Mouse (Mus musculus) erythroid progenitor cell, adult 5-6 weeks (primary cell): ENCODE measurements around the gene Eef2. TPM values are rescaled to one million over a fixed set of nuclear protein-coding genes. Genes with fewer than 3 reads are reported as not detected.
"Not testable (repeated sequence)": the region's sequence is repeated elsewhere in the genome, so short reads cannot be mapped to it uniquely, and the experiment has no call there.

ENCODE experiments used
- ATAC-seq: replicated peaks from 2 replicates; pipeline ENCODE4 v1.8.0; 2016; ENCODE audit warnings: moderate number of reproducible peaks, mild to moderate bottlenecking, moderate TSS enrichment, inconsistent platforms; ENCODE audit not compliant: poor library complexity, low FRiP score, severe bottlenecking
- total RNA-seq, 2 experiments: library from RNA; stranded (forward) in 1 of 2; stranded (reverse) in 1 of 2; fragments of 150-400 nt in 1 of 2; fragments of 186-747, 209-891 nt in 1 of 2; gene quantifications; 2 replicates each; pipeline versions ENCODE4 v1.2.3 to v1.2.4; 2015 to 2017; ENCODE audit warnings: low replicate concordance in 2 of 2

The Eef2 gene
- total RNA-seq, 2 experiments from 2014 or later: 267 to 399 TPM

DNA sequence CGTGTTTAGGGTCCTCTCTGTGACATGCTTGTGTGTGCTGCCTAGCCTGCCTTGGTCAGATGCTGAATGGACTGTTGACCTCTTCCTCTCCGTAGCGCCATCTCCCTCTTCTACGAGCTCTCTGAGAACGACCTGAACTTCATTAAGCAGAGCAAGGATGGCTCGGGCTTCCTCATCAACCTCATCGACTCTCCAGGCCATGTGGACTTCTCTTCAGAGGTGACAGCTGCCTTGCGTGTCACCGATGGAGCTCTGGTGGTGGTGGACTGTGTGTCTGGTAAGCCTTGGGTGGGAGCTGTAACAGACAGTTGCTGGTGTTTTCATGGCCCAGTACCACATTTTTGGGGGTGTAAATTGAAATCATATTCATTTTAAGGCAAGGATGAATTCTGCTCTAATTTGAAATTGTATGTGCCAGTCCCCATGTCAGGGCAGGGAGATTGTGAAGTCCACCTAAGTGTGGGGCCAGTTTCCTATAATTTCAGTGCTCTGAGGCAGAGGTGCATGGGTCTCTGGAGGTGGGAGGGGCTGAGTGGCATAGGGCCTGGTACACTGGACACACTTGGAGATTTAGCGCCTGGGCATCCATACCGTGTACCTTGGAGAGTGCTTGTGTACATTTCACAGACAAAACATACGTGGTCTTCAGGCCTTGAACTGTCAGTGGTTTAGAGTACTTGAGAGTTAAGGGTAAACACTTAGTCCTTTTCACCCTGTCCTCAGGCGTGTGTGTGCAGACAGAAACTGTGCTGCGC, 1.7 kb downstream of the Eef2 start:
- ATAC-seq: no peak

DNA sequence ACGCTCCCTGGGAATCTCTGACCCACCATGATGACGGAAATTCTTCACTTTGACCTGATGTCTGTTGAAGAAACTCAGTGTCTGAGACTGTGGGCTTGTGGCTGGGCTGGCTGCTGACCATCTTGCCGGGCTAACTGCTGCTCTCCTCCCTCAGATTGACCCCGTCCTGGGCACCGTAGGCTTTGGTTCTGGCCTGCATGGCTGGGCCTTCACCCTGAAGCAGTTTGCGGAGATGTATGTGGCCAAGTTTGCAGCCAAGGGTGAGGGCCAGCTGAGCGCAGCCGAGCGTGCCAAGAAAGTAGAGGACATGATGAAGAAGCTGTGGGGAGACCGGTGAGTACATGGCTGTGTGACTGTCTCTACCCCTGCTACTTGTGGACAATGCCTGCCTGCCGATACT, 2.5 kb downstream of the Eef2 start:
- no peak for ATAC-seq

DNA sequence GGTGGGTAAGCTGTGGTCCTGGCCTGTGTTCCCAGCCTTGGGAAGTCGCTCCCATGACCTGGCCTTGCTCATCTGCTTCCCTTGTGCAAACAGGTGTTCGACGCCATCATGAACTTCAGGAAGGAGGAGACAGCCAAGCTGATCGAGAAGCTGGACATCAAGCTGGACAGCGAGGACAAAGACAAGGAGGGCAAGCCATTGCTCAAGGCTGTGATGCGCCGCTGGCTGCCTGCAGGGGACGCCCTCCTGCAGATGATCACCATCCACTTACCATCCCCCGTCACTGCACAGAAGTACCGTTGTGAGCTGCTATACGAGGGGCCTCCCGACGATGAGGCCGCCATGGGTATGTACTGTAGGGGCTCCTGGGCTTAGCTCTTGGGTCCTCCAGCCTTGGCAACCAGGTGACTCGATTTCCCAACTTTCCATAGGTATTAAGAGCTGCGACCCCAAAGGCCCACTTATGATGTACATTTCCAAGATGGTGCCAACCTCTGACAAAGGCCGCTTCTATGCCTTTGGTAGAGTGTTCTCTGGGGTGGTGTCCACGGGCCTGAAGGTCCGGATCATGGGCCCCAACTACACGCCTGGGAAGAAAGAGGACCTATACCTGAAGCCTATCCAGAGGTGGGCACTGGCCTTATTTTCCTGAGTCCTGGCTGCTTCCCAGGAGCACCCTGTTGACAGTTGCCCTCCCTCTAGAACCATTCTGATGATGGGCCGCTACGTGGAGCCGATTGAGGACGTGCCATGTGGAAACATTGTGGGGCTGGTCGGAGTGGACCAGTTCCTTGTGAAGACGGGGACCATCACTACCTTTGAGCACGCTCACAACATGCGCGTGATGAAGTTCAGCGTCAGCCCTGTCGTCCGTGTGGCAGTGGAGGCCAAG, 3.3 kb downstream of the Eef2 start:
- ATAC-seq: no peak

DNA sequence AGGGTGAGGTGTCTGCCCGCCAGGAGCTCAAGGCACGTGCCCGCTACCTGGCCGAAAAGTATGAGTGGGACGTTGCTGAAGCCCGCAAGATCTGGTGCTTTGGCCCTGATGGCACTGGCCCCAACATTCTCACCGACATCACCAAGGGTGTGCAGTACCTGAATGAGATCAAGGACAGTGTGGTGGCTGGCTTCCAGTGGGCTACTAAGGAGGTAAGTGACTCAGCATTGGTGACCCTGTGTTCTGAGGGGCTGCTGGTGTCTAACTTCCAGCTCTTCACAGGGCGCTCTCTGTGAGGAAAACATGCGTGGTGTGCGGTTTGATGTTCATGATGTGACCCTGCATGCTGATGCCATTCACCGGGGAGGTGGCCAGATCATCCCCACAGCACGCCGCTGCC, 4.5 kb downstream of the Eef2 start:
- ATAC-seq: no peak

DNA sequence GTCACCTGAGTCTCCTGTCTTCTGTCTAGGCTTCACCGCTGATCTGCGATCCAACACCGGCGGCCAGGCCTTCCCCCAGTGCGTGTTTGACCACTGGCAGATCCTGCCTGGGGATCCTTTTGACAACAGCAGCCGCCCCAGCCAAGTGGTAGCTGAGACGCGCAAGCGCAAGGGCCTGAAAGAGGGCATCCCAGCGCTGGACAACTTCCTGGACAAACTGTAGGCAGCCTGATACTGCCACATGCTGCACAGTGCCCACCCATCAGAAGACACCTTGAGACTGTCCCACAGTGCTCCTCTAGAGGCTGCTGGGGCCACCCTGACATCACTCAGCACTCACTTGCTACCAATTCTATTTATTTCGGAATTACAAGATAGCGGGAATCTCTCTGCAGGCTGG, 5.4 kb downstream of the Eef2 start:
- ATAC-seq: not testable (repeated sequence)

DNA sequence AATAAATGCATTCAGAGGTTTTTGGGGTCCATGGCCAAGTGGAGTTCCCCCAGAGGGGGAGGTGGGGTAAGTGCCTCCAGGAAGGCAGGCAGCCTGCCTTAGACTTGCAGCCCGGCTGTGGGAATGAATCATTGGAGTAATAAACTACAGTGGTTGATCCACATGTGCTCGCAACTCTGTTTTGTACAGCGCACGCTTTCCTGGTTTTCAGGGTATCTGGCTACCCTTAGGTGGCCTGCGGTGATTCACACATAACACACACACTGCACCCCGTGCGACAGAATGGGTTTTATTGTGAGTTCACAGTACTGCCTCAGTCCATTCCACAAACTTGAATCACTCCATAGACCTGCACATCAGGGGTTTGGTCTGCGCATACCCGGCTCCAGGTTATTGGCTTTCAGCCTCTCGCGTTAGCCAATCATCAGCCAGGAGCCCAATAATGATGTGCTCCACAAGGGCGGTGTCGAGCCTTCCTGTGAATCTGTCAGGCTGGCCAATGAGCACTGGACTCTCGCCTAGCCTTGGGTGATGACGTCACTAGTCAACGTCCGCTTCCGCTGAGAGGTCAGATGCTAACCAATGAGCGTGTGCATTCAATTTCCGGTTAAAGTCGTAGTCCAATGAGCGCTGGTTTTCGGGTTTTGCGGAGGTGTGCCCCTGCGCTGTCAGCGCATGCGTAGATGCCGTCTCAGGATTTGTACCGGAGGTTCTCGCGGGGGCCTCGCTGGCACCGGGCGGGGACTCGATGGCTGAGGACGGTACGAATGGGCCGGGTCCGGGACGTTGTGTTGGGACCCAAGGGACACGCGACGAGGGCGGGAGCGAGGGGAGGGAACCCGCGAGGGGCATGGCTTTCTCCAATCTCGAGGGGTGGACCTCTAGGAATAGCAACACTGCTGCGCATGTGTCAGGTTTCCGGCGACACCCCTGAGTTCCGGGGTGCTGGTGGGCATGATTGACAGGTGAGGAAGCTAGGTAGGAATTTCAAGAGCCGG, 6.2 kb downstream of the Eef2 start, which contains the start of gene Dapk3:
TSS of gene Dapk3 (plus strand) at position 670 of the 998 bp plus-strand sequence.
- peak; percentile 93 for ATAC-seq

DNA sequence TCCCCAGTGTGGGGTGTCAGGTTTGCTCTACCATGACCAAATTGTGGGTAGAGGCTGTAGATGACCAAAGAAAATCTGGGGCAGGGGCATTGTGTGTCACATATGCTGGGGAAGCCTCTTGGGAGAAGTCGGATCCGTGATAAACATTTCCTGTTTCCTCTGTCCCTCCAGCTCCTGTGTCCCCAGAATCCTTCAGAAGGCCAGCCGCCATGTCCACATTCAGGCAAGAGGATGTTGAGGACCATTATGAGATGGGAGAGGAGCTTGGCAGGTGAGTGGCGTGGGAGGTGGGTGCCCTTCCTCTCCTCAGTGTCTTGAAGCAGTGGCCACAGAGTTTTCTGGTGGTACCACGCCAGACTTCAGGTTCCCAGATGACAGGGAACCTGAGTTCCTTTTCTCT, 7.4 kb downstream of the Eef2 start, which contains the start of gene 4930442H23Rik:
TSS of gene 4930442H23Rik (minus strand) at position 45 of the 400 bp plus-strand sequence.
- no peak for ATAC-seq

DNA sequence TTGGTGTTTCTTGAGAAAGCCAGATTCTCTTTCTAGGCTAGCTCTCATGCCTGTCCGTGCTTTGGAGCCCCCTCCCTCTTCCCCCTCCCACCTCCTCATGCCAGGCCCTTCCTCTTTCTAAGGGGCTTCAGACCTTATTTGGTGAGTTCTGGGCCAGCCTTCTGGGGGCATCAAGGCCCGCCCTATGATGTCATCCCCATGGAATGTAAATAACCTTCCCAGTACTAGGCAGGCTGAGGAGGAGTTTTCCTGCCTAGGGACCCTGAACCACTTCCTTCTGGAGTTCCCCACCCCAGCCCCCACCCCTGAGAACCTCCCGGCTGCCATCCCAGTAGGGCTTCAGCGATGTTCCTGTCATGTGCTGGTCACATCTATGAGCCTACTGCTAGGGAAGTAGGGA, 8.3 kb downstream of the Eef2 start:
- no peak for ATAC-seq

DNA sequence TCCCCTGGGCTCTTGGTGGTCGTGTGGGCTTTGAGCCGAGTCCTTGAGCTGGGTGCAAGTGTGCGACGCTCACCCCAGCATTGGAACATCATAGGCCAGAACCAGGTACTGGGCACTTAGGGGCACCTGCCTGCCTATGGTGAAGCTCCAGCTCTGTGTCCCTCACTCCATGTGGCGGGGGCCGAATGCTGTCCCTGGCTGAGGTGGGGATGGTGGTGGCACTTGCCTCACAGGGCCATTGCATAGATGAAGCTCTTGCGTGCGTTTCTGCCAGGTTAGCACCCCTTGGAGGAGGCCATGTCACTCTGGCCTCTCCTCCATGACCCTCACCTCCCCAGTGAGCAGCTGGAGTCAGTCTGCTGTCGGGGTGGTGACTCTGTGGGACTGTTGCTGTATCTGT, 10.7 kb downstream of the Eef2 start:
- no peak for ATAC-seq

DNA sequence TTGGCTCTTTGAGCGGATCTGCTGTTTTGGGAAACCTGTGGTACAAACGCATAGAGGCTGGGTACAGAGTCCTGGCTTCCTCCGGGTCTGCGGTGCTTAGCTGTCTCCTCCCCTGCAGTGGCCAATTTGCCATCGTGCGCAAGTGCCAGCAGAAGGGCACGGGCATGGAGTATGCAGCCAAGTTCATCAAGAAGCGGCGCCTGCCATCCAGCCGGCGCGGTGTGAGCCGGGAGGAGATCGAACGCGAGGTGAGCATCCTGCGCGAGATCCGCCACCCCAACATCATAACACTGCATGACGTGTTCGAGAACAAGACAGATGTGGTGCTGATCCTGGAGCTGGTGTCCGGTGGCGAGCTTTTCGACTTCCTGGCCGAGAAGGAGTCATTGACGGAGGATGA, 13.4 kb downstream of the Eef2 start:
- no peak for ATAC-seq

DNA sequence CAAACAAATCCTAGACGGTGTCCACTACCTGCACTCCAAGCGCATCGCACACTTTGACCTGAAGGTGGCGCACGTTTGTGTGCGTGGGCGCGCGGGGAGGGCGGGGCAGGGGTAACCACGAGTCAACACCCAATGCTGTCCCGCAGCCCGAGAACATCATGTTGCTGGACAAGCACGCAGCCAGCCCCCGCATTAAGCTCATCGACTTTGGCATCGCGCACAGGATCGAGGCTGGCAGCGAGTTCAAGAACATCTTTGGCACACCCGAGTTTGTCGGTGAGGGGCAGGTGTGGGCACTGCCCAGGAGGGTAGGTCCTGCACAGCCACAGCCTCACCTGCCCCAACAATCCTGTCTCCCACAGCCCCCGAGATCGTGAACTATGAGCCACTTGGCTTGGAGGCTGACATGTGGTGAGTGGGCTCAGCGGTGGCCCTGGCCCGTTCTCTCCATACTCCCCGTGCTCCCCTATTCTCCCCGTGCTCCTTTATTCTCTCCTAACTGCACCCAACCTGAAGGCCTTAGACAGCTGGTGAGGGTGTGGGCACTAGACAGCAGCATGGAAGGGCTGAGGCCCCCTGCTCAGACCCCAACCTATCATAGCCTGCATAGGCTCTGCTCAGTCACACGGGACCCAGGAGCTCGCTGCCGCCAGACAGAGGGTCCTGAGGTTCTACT, 13.9 kb downstream of the Eef2 start:
- ATAC-seq: no peak

DNA sequence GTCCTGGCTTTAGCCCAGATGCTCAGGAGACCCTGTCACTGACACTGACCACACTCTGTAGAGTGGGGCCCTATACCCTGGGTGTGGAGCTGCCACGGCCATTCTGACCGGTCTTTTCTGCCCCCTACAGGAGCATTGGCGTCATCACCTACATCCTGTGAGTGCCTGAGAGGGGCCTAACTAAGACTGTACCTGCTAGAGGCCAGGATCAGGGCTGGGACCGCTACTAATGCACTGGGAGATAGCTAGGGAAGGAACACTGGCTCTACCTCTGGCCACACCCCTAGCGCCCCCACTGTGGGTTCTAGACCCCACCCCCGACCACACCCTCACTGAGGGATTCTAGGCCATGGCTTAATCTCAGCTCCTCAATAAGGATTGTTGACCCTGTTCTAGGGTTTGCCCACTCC, 14.5 kb downstream of the Eef2 start:
- ATAC-seq: no peak

DNA sequence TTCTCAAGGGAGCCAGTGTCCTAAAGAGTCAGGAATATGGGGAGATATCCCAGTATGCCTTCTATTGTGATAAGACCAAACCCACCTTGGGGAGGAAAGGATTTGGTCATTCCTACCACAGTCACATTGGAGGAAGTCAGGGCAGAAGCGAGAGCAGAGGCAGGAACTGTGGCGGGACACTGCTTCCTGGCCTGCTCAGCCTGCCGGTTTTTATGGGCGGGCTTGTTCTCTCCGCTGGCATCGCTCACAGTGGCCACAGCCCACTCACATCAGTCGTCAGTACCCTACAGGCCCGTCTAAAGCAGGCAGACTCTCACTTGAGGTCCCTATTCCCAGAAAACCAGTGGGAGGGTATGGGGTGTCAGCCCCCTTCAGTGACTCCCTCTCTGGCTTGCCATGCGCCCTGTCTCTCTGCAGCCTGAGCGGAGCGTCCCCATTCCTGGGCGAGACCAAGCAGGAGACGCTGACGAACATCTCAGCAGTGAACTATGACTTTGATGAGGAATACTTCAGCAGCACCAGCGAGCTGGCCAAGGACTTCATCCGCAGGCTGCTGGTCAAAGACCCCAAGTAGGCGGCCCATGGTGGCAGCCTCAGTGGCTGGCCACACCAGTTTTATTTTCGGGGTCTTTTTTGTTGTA, 15.0 kb downstream of the Eef2 start:
- ATAC-seq: no peak

DNA sequence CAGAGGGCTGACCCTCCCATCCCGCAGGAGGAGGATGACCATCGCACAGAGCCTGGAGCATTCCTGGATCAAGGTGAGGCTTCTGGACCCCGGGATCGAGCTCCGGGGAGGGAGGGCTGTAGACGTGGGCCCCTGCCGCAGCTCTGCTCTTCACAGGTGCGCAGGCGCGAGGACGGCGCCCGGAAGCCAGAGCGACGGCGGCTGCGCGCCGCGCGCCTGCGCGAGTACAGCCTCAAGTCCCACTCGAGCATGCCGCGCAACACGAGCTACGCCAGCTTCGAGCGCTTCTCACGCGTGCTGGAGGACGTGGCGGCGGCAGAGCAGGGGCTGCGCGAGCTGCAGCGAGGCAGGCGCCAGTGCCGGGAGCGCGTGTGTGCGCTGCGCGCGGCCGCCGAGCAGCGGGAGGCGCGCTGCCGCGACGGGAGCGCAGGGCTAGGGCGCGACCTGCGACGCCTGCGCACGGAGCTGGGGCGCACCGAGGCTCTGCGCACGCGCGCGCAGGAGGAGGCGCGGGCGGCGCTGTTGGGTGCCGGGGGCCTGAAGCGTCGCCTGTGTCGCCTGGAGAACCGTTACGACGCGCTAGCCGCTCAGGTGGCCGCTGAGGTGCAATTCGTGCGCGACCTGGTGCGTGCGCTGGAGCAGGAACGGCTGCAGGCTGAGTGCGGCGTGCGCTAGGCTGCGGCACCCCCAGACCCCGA, 16.0 kb downstream of the Eef2 start:
- ATAC-seq: peak; percentile 31; the same call in 1 of the 2 replicates

DNA sequence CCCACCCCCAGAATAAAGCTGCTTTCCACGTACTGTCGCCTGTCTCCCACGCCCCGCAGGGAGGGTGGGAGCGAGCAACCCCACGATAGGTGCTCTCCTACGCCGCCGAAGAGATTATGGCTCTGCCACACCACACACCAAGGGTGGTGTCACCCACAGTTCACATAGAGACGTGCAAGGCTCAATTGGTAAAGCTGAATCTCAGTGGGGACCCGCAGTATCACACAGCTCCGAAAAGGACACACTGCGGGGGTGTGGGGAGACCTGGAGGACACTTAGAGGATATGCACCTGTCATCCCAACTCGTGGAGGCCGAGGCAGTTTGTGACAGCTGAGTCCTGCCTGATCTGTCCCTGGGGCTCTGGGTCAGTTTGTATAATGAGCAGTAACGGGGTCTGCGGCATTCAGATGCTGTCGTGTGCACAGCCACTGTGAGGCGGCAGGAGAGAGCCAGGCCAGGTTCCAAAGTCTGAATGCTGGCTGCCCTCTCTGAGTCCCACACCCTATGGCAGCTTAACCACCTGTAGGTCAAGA, 16.6 kb downstream of the Eef2 start:
- no peak for ATAC-seq

DNA sequence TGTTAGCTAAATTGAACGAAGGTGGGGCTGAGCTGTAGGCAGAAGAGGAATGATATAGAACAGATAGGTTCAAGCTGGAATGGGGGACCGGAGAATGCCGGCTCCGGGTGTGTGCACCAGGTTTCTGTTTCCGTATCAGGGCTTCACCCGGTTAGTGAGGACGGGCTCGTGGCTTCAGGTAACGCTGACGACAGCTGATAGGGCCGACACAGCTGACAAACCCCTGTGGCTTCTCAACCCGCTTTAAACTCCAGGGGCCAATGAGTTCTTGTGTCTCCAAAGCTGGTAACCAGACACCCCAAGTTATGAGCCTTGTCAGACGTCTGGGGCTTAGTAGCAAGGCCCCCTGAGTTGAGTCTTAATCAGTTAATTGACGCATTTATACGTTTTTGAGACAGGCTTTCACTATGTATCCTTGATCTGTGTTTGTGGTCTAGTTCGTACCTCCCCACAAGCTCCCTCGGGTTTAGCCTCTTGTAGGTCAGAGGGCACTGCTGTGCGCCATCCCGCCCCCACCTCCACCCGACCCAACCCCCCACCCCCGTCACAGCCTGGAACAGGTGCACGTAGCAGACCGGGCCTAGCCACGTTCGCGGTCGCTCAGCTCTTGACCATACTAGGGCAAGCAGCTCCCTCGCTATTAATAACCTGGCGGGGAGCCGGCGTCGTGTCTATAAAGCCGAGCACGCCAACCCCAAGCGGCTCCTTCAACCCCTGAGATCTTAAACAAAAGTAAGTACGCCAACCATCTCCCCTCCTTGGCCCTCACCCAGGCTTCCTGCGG, 17.8 kb downstream of the Eef2 start:
- ATAC-seq: no peak

DNA sequence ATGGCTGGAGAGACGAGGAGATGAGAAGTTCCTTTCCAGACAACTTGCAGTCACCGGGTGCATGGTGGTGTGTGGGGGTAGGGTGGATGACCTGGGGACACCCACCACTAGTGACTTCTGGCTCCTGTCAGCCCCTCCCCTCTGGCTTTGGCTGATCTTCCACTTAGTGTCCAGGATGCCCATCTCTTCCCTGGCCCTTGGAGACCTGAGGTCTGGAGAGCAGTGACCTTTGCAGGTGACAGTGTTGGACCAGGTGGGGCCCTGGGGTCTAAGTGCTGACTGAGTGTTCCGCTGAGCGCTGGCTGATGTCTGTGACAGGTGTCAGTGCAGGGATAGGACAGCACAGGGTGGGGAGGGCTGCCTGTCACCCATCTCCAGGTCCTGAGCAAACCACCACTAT, 18.9 kb downstream of the Eef2 start:
- no peak for ATAC-seq
